Mouse (Mus musculus) spleen, adult 12 weeks (tissue): ENCODE data around the gene Eva1c.
A peak's percentile ranks its signal among the peaks of the same experiment; 100 is the strongest.
"Not testable (repeated sequence)": the region's sequence is repeated elsewhere in the genome, so short reads cannot be mapped to it uniquely, and the experiment has no call there.

Experiments used
- DNase-seq: peaks from one replicate; pipeline ENCODE4 v3.0.0; 2022; ENCODE audit warnings: low spot score

The Eva1c gene

DNA sequence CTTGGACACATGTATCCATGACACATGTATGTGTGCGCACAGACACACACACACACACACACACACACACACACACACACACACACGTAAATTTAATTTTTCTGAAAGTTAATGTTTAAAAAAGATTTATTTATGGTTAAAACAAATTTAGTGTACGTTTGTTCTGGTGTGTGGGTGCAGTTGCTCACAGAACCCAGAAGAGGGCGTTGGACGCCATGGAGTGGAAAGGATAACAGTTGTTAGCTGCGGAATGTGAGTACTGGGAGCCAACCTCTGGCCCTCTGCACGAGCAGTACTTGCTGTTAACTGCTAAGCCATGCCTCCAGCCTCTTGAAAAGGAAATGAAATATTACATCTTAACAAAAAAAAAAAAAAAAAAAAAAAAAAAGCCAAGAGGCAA, at the start of gene Eva1c:
Gene Eva1c, plus strand, starts transcription at position 263 of the 400 bp plus-strand sequence.
- no peak for DNase-seq

DNA sequence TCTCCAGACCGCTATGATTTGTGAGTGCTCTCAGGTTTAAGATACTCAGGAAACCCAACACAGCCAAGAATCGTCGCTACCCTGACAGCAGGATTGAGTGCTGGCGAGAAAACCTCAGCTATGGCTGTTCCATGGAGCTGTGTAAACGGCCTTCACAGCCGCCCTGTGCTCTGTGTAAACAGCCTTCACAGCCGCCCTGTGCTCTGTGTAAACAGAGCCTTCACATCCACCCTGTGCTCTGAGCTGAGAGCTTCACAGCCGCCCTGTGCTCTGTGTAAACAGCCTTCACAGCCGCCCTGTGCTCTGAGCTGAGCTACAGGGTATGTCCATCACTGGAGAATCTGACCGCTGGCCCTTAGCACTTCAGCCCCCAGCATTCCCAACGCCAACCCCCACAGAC, 46.7 kb upstream of the Eva1c start:
- no peak for DNase-seq

DNA sequence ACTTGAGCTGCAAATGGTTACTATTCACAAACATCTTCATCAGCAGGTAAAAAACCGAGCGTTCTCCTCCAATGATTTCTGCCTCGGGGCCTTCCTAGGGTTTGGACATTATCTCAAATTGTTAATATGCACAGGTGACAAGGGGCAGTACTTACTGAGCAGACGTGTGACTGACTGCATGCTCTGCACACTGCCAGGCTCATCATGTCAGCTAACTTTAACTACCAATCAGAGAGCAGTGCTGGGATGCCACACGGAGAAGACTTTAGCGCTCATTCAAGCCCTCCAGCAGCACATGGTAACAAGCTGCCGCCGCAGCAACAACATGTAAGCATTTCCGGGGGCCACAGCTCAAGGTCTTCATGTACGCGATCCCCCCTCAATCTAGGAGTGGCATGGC, 43.2 kb upstream of the Eva1c start:
- DNase-seq = no peak

DNA sequence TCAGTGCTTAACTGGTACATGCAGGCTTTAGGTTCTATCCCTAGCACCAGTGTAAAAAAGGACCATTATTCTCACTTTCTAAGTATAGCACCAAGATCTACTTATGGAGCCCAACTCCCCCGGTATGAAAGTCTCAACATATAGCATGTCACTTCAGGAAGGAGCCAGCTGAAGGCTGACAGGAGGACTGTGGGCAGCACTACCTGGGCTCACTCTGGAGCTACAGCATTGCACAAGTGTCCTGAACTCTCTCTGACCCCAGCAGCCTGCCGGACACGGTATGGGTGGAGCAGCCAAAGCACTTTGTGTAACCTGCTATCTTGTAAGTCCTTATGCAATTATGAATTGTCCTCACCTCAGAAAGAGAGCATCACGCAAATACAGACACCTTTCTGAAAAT, 41.3 kb upstream of the Eva1c start:
- no peak for DNase-seq

DNA sequence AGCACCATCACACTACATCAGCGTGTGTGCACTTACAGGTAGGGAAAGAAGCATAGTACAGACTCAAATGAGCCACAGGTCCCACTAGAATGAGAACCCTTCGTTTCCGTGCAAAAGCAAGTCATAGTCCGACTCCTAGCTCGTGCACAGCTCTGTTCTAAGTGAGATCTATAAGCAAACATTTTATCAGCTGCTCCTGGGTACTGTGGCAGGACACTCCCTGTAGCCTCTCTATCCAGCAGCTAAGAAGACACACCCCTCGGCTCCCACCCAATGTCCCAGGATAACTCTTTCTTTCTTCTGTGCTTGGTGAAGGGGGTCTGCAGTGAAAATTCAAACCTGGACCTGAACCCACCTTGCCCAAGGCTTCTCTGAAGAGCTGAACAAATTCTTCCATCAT, 37.9 kb upstream of the Eva1c start:
- DNase-seq = no peak

DNA sequence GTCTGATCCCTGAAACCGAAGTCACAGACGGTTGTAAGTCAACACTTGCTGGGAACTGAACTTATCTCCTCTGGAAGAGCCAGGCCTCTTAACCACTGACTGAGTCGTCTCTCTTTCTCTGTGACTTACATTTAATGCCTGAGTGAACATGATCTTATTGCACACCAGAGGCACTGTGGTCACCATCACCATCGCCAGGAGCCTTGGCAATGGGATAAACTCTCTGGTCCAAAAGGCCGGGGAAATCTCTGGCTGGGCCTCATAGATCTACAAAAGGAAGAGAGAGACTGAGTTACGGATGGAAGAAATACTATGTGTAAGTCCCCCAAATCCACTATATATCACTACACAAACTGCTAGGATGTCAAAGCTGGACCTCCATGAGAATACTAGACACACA, 35.6 kb upstream of the Eva1c start:
- no peak for DNase-seq

DNA sequence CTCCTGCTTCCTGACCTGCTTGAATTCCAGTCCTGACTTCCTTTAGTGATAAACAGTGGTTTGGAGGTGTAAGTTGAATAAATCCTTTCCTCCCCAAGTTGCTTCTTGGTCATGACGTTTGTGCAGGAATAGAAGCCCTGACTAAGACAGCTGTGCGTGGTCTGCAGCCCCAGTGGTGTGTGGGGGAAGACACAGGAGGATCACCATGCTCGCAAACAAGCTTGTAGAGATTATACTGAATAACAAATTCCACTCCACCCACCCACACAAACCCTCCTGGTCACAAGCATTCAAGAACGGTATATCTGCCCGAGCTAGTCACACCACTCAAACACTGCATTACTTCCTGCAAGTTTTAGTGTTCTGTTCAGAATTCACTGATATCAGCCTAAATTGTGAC, 34.5 kb upstream of the Eva1c start:
- no peak for DNase-seq

DNA sequence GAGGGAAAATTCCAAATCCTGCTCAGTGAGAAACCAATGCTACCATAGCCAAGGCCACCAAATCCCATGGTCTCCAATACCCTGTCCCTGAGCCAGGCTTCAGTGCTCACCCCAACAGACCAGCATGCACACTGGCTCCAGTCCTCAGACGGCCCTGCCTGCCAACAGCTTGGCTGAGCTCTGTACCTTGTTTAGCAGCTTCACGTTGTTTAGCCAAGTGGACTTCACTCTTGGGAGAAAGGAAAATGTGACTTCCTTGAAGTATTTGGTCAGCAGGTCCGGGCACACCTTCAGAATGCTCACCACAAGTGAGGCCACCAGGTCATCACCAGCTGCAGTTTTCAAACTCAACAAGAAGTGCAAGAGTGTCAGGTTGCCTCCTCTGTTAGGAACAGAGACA, 34.0 kb upstream of the Eva1c start:
- no peak for DNase-seq

DNA sequence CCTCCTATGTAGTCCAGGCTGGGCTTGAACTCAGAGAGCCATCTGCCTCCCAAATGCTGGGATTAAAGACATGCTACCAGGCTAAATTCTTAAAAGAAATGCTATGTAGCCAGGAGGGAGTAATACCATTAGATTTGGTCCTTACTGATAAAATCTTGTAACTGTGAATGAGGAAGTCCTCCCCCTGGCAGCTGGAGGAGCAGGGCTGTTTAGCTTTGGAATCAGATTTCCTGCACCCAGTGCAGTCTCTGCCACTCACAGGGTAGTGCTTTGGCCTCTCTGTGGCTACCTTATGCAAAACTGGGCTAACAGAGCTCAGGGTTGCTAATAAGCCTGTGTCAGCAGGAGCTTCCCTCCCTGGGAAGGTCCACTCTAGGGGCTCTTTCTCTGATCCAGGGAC, 31.8 kb upstream of the Eva1c start:
- no peak for DNase-seq

DNA sequence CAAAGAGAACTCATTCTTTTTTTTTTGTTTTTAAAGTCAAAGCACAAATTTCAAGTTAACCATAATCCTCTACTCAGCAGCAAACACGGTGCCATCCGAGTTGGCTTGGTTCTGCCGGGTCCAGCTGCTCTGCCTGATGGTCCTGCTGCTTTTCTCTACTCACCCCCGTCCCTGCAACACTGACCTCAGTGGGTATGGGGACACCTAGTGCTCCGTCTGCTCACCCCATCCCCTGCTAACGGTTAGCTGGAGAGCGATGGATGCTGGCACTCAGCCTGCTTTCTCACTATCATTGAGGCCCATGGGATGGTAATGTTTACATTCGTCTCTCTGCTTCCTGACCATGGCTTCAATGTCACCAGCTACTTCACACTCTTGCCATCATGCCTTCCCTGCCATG, 28.1 kb upstream of the Eva1c start:
- DNase-seq = no peak

DNA sequence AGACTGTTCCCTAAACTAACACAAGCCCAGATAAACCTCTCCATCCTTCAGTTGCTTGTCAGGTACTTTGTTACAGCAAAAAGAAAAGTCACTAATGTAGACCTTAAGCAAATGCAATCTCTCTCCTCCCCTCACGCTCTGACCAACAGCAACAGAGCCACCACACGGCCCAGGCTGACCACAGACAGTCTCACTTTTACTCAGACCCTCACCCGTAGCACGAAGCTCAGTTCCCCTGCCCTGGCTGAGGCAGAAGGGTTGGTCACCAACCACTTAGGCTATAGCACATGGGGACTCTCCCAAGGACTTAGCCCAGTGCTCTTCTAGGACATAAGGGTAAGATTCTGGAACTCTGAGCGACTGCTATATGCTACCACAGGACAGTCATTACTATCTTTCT, 27.7 kb upstream of the Eva1c start:
- DNase-seq = no peak

DNA sequence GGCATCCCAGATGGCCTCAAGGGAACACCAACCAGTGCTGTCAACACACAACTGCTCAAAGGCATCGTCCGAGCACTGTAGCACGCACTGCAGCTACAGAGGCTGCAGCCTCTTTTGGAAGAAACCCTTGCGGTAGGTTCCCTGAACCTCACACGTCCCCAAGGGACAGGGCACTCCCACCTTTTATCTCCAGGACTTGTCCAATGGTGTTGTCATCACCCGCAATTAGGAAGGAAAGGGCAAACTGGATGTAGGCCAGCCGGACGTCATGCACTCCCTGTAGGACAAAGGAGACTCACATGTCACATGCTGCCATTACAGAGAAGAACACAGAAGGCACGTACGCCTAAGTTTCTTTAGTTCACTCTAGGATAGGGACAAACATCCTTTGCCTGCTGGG, 26.7 kb upstream of the Eva1c start:
- no peak for DNase-seq

DNA sequence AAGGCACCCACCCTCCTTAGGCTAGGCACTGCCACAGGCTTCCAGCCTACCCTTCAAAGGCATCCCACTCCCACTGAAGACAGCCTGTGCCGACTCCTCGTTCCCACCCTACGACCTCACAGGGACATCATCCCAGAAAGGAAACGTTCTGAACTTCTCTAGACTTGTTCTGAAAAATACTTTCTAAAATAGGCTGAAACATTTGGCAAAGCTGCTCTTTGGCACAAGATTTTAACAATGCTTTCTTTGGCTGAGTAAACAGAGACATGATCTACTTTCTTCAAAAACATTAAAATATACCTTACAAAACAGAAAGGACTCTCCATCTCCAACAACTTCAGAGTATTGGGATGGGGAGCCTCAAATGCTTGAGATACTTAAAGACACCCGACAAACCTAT, 25.3 kb upstream of the Eva1c start:
- DNase-seq = no peak

DNA sequence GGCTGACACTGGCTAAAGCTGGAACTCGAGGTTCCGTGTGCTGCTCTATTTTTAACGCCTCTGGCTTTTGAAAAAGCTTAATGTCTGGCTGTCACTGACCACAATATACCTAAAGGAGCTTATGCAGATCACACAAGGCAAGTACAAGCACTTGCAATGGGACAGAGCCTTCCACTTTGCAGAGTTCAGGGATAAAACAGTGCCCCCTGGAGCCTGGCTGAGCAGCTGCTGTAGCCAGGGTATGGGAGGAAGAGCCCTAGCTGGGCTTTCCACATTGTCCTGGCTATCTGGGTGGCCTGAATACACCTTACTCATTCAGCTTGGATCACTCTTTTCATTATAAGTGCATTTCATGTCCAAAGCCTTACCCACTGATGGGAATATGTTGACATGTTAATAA, 24.6 kb upstream of the Eva1c start:
- no peak for DNase-seq

DNA sequence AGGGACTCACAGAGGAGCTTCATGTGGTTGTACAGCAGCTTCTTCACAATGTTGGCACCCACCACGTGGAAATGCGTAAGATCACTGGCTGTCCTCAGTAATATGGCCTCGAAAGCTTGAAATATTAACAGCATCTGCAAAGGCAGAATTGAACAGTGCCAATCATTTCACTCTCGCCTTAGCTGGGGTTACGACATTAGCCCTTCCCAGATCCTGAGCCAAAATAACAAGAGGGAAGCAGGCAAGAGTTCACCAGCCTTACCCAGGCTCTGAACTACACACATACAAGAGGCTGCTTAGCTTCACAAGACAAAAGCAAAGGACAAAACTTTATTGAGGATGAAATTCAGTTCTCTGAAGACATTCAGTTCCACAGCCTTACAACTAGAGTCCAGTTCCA, 22.1 kb upstream of the Eva1c start:
- no peak for DNase-seq

DNA sequence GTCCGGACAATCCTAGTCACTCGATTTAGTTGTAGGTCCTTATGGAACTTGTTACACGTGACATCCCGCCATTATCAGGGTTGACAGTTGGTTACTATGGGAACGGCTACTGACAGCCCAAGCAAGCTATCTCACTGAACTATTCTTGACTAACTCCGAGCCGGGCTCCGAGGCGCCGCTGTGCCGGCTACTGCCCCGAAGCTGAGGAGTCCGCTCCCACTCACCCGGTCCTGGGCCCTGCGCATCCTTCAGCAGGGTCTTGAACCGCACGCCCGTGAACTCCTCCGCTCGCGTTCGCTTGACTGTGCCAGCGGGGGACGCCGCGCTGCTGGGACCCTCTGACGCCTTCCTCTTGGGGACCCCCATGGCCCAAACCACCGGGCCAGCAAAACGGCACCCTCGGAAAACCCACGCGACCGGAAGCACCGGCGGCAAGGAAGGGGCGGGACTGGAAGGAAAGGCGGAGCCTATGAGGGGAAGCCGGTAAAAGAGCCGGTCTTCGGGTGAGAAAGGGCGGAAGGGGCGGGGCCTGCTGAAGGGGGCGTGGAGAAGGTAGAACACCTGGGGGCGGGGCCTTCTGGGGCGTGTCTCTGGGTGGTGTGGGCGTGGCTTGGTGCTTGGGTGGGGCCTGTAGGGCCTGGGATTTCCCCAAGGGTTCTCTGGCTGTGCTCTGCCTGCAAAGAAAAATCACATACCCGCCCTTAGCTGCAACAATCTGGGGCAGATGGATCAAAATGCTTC, 16.4 kb upstream of the Eva1c start, which contains the start of gene Urb1:
Gene Urb1, minus strand, starts transcription at position 439 of the 741 bp plus-strand sequence.
- peak; percentile 96 for DNase-seq

DNA sequence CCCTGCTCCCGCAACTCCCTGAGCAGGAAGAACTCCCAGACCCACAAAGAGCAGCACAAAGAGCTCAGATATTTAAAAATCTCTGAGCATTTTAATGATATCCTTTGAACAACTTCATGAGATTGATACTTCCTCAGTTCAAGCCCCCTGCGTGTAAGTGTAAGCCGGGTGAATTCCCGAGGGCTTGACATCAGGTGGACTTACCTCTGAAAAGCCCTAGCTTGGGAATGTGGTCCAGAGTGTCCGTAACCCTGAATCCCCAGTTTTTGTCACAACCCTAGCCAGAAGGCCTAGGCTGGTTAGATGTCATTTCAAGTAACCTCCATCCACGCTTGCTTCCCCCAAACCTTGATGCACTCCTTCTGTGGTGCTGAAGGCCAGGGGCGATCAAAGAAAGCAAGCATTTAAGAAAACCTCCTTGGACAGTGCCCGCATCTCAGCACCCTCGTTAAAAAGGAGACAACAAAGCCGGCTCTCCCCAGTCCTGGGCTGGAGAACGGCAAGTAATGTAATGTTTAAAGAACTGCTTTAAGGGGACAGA, 15.7 kb upstream of the Eva1c start:
- DNase-seq = no peak

DNA sequence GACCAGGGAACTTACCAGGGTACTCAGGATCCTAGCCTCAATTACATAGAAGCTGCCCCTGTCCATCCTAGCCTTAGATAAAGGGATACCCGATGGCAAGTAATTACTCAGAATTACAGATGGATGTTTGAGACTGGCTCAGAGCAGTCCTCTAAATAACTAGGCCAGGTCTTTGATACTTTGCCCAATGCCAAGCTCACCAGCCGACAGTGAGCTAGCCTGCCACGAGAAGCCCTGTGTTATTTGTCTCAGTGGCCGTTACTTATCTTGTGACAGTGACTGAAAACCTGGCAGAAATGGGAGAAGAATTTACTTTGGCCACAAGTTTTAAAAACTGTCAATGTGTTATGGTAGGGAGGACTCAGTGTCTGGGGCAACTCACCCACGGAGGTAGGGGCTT, 14.4 kb upstream of the Eva1c start:
- no peak for DNase-seq

DNA sequence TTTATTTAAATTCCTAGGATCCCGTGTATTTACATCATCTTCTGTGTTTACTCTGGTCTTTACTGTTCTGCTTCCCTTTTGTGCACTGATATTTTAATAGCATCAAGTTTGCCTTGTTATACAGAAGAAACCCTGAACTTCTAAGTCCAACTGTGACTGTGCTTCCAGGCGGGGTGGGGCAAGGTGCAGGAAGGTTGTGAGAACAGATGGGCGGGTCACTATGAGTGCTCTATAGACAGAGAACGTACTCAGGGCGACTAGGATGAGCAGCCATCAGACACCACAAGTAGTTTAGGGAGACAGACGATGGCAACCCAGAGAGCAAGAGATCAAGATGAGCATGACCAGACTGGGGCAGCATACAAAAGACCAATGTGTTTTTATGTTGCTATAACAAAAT, 6.2 kb upstream of the Eva1c start:
- no peak for DNase-seq

DNA sequence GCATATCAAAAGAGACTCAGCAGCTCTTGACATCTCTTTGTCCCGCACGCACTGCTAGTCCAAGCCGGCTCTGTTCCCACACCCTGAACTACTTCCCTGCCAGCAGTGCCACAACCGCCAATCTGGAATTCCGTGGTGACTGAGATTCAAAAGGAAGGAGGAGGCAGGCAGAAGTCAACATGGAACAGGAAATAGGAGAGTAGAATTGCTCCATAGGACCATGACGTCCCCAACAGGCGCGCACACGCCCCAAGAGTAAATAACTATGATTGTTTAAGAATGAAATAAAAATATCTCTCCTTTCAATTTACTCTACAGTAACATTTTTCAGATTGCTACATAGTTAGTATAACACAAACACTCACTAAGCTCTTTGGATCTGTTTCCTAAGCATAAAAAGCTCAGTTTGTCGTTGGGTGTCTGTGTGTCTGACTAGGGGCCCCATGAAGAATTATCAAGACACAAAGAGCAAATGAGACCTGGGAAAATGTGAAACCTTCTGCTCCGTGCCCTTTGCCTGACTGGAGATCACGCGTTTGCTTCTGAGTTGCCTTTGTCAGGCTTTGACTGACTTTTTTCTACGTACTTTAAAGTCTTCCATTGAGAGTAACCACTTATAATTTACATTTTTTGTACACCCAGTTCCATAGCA, 5.3 kb upstream of the Eva1c start:
- no peak for DNase-seq

DNA sequence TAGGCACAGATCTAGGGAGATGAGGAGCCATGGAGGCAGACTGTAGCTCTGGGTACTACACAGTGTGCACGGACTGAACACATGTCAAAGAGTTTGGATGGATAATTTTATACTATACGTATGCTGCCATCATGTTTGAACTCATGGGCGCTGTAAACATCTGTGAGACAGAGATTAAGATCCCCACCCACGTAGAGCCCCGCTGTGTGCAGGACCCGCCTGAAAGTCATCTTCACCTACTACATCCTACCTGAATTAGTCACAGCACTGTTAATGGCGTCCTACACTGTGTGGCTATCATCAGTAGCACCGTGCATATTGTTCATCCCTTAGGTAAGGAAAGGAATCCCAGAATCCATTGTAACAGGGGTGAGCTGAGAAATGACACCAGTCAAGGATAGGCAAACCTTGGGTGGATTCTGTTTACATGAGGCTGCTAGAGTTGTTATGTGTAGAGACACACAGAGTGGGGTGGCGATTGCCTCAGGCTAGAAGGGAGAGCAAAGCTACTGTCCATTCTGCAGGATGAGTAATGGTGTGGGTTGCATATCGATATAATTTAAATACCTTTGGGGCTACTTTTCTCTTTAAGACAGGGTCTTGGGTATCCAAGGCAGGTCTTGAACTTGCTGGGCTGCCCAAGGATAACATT, 4.1 kb upstream of the Eva1c start:
- DNase-seq = no peak

DNA sequence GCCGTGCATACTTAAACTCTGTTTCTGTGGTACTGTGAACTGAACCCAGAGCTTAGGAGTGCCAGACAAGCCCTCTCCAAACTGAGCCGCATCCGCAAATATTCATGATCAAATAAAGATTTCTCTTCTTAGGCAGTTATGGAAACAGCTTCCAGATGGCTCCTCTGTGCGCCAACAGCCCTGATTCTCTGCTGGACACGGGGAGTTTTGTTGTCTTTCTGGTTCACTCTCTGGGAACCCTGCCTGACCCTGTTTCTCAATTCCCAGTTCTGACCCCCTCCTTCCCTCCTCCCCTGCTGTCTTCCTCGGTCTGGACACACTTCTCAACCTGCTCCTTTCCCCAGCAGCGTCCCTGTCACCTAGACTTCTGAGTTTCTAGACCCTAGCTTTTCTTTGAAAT, 3.5 kb upstream of the Eva1c start:
- DNase-seq = no peak

DNA sequence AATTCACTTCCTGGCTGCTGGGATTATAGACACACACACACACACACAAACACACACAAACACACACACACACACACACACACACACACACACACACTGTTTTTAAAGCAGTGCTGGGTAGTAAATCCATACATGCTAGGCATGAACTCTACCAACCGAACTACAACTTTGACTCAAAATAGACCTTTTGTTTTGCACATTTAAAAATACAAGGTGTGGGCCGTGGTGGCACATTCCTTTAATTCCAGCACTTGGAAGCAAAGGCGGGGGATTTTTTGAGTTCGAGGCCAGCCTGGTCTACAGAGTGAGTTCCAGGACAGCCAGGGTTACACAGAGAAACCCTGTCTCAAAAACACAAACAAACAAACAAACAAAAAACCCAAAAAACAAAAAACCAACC, 2.5 kb upstream of the Eva1c start:
- not testable (repeated sequence) for DNase-seq
